Mouse (Mus musculus): ENCODE measurements around the gene Strbp. TPM values are rescaled to one million over a fixed set of nuclear protein-coding genes. Genes with fewer than 3 reads are reported as not detected.

The Strbp gene
- total and polyA plus RNA-seq, 3 experiments: 38.4 to 61.8 (median 48.5) TPM

DNA sequence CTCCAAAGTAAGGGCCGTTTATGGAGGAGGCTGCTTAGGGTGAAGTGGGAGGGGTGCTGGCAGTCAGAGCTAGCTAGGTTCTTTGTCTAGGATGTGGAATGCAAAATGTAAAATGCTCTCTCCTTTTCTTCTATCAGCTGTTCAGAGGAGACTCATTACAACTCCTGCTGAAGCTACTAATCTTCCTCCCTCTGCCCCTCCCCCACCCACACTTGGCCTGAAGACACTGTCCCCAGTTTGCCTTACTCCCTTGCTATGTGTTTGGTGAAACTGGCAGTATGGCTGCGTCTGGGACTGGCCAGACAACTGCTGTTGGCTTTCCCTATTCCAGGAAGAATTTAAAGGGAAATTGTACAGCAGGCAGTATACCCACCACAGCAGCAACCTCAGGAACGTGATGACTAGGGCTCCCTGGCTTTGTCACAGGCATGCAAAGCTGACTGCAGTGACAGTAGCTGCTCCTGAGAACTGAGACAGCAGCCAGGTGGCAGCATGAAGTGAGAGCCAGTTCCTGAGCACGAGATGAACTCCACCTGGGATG, 186.7 kb downstream of the Strbp start:
- H3K36me3 ChIP-seq (replicated peaks in 1 of 2; ENCODE audit: control insufficient read depth in 1 of 2, insufficient read depth in 1 of 2, low read length in 1 of 2): peaks cover 25 to 40% of the 10 kb centered on the region in 2 experiments
- no peak for TF ChIP-seq USF1 (IDR thresholded peaks at IDR 0.05; ENCODE audit: low read depth, low read length)
- TF ChIP-seq TBP (conservative IDR thresholded peaks at IDR 0.05; ENCODE audit: low read depth, low read length): no peak
- no peak for TF ChIP-seq IRF4 (IDR thresholded peaks at IDR 0.05; ENCODE audit: low read depth, low read length)
- no peak for TF ChIP-seq ELF1 (IDR thresholded peaks at IDR 0.05; ENCODE audit: low read depth, low read length)
- TF ChIP-seq ETS1 (conservative IDR thresholded peaks at IDR 0.05; ENCODE audit: low read depth, low read length): no peak
- TF ChIP-seq JUN (IDR thresholded peaks at IDR 0.05; ENCODE audit: insufficient read depth, low read depth, low read length): no peak
- TF ChIP-seq CHD1 (IDR thresholded peaks at IDR 0.05; ENCODE audit: low read depth, low read length): no peak
- no peak for TF ChIP-seq PAX5 (IDR thresholded peaks at IDR 0.05; ENCODE audit: low read length)
- no peak for TF ChIP-seq TCF12 (IDR thresholded peaks at IDR 0.05; ENCODE audit: low read depth, low read length)
- no peak for TF ChIP-seq GABPA (IDR thresholded peaks at IDR 0.05; ENCODE audit: insufficient replicate concordance, low read depth, low read length)
- no peak for TF ChIP-seq SIN3A (IDR thresholded peaks at IDR 0.05; ENCODE audit: low read length)
- no peak for TF ChIP-seq CTCF (conservative IDR thresholded peaks at IDR 0.05 in 1 of 2, IDR thresholded peaks at IDR 0.05 in 1 of 2; ENCODE audit: low read depth in 2 of 2, low read length in 2 of 2)
- no peak for TF ChIP-seq MAFK (IDR thresholded peaks at IDR 0.05; ENCODE audit: insufficient replicate concordance, low read length)
- no peak for TF ChIP-seq MYC (IDR thresholded peaks at IDR 0.05; ENCODE audit: low read depth, low read length)
- in situ Hi-C loops (cut with MboI; ENCODE audit: low pct_ligation_motif_present, low pct_unique_long_range_greater_than_20kb, low sequenced_read_pairs): no loop called here
- no peak overlapping the region for H3K4me3 ChIP-seq (replicated peaks in 1 of 3; ENCODE audit: low read depth in 2 of 3, low read length in 2 of 3, poor library complexity in 1 of 3)
- no peaks in the 10 kb centered on the region for H3K27me3 ChIP-seq (replicated peaks)
- dilution Hi-C loops (cut with MboI; ENCODE audit: extremely low pct_ligation_motif_present, extremely low pct_unique_long_range_greater_than_20kb, low sequenced_read_pairs): no loop called here
- H3K79me2 ChIP-seq (replicated peaks; ENCODE audit: control insufficient read depth, extremely low read depth, insufficient read depth, poor library complexity, severe bottlenecking): no peaks in the 10 kb centered on the region
- H3K9me3 ChIP-seq (replicated peaks; ENCODE audit: low read length): no peaks in the 10 kb centered on the region
- no peak overlapping the region for H3K9ac ChIP-seq (ENCODE audit: insufficient read depth, low read depth)
- H3K27ac ChIP-seq (ENCODE audit: insufficient read depth, low read depth): no peak overlapping the region
- H3K4me1 ChIP-seq (ENCODE audit: control insufficient read depth in 1 of 2, insufficient read depth in 2 of 2): no peaks in the 10 kb centered on the region
- H3K4me2 ChIP-seq (ENCODE audit: insufficient read depth, low read depth, poor library complexity, severe bottlenecking): no peak overlapping the region
- no peak for DNase-seq (ENCODE audit: extremely low read depth)

DNA sequence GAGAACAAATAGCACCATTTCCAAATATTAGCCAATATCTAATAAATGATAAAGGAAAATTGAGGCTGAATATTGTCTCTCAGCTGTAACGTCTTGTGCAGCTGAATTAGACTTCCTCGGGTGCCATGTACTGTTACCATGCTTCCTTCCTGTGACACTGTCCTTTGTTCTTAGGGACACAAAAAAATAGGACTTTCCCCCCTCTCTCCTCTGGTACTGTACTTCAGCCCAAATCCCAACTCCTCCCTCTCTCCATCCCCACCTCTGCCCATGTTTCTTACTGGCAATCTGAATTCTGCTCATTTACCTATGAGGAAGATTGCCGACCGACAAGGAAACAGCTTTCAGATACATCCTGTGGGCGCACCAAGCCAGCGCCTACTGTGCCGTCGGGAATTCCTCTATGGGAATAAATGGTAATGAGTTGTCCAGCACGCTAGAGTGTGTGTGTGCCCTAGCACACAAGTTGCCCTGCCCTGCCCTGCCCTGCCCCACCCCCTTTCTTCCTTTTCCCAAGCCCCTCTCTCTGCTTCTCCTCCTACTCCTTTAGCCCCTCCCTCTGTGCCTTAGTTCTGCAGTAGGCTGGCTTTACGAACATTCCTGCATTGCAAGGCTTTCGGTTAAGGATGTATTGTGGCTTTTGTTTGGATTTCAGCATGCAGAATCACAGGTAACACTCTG, 187.5 kb downstream of the Strbp start, which contains the start of gene Gpr21:
Gpr21 (plus strand) TSS at position 303 of the 681 bp plus-strand sequence.
- no peaks in the 10 kb centered on the region for H3K9me3 ChIP-seq (replicated peaks; ENCODE audit: low read length)

More for the DNA sequence above, 187.5 kb downstream of the Strbp start, which contains the start of gene Gpr21:
- dilution Hi-C loops (cut with MboI; ENCODE audit: extremely low pct_ligation_motif_present, extremely low pct_unique_long_range_greater_than_20kb, low sequenced_read_pairs): no loop called here
- Histone ChIP-seq H3K4me1 (ENCODE audit: control insufficient read depth in 1 of 2, insufficient read depth in 2 of 2) (no peaks in the 10 kb centered on the region), H3K27me3 (replicated peaks) (no peaks in the 10 kb centered on the region), H3K4me3 (replicated peaks in 1 of 3; ENCODE audit: low read depth in 2 of 3, low read length in 2 of 3, poor library complexity in 1 of 3) (no peak within 1 kb of the TSS), H3K9ac (ENCODE audit: insufficient read depth, low read depth) (no peak within 1 kb of the TSS), H3K4me2 (ENCODE audit: insufficient read depth, low read depth, poor library complexity, severe bottlenecking) (no peak within 1 kb of the TSS), H3K79me2 (replicated peaks; ENCODE audit: control insufficient read depth, extremely low read depth, insufficient read depth, poor library complexity, severe bottlenecking) (no peaks in the 10 kb centered on the region), H3K27ac (ENCODE audit: insufficient read depth, low read depth) (no peak within 1 kb of the TSS), H3K36me3 (replicated peaks in 1 of 2; ENCODE audit: control insufficient read depth in 1 of 2, insufficient read depth in 1 of 2, low read length in 1 of 2) (peaks cover 28 to 44% of the 10 kb centered on the region in 2 experiments)
- no peak for TF ChIP-seq ZMIZ1 (IDR thresholded peaks at IDR 0.05; ENCODE audit: low read depth, low read length)
- DNase-seq (ENCODE audit: extremely low read depth): no peak
- in situ Hi-C loops (cut with MboI; ENCODE audit: low pct_ligation_motif_present, low pct_unique_long_range_greater_than_20kb, low sequenced_read_pairs): no loop called here

Measured in CH12.LX (cell line).